Mouse (Mus musculus): ENCODE data around the gene Acsl6. TPM values are rescaled to one million over a fixed set of nuclear protein-coding genes. Genes with fewer than 3 reads are reported as not detected.

The Acsl6 gene
- total RNA-seq (2023), result 1 to 10 TPM in 1 of 2 experiments, not detected in 1; 1.5 TPM

GRCm38 (mm10) chr11:54303728-54304470 is at the start of gene Acsl6:
Gene Acsl6, plus strand, starts transcription at chr11:54303798.

GRCm38 (mm10) chr11:54267177-54267576 is 36.4 kb upstream of the Acsl6 start, which contains the start of gene Il3:
Gene Il3, minus strand, starts transcription at chr11:54267277.

Other genes with a start within 250 kb of the Acsl6 start
- gene Pdlim4, start 234.8 kb upstream of the Acsl6 start, total RNA-seq (2023), result 10 to 100 TPM; 19.3 to 28.6 TPM
- 1 to 10 TPM; 2.6 to 3.3 TPM for gene P4ha2, start 203.7 kb upstream of the Acsl6 start, total RNA-seq (2023)
- gene Csf2, start 54.1 kb upstream of the Acsl6 start, total RNA-seq (2023), result 1 to 10 TPM; 1.3 to 6.1 TPM
- not detected for gene Il3, start 36.5 kb upstream of the Acsl6 start, total RNA-seq (2023)
- gene Meikin, start 66.9 kb downstream of the Acsl6 start, total RNA-seq (2023), result not detected
- 10 to 100 TPM; 22.6 to 25.4 TPM for gene Fnip1, start 134.4 kb downstream of the Acsl6 start, total RNA-seq (2023)
- gene Rapgef6, start 219.0 kb downstream of the Acsl6 start, total RNA-seq (2023), result 100 to 1,000 TPM; 252 to 285 TPM